14 mouse cellular contexts compared by ENCODE assay signal in genomic region chr3:98090129-98090528, GRCm38 (mm10).
DNase-seq lines count a peak whose midpoint lies in the region; ATAC-seq and TF ChIP-seq lines count a peak whose summit lies in the region.
"Had no signal": no experiment of that assay in that cellular context is flagged by ENCODE, and none has a peak within 500 bp of the region (broad histone marks: within the 10 kb centered on the region; RNA-seq: fewer than 3 reads in every experiment).

No protein-coding gene starts in this region.

- H3K27ac ChIP-seq in heart, embryonic 15.5 days: peak overlapping the region; percentile 6; the same call in 1 of the 2 replicates
- peak overlapping the region; percentile 28; the same call in 1 of the 2 replicates for H3K27ac ChIP-seq in left cerebral cortex, adult 2 months
- H3K27ac ChIP-seq in embryonic facial prominence, embryonic 13.5 days: peak overlapping the region; percentile 74
- peak overlapping the region; percentile 63 for H3K27ac ChIP-seq in neural tube, embryonic 15.5 days (replicated peaks)
- H3K27ac ChIP-seq: midbrain, embryonic 12.5 days had no signal

- intact Hi-C loops in heart, postnatal 36 days (cut with DNase I): no loop called here
- intact Hi-C loops in left cerebral cortex, adult 2 months (cut with DNase I): no loop called here
- intact Hi-C loops in left cerebral cortex, postnatal 14 days (cut with DNase I): no loop called here

- ATAC-seq in heart, embryonic 15.5 days (replicated peaks; ENCODE audit: insufficient number of reproducible peaks, insufficient read depth, low FRiP score, low read depth): no peak
- ATAC-seq in embryonic facial prominence, embryonic 13.5 days (ENCODE audit: insufficient number of reproducible peaks, insufficient read depth, low FRiP score, low TSS enrichment, low read depth): no peak
- no peak; the same call in 1 of the 2 replicates for ATAC-seq in neural tube, embryonic 15.5 days (ENCODE audit: low FRiP score)

- H3K9ac ChIP-seq in heart, embryonic 15.5 days: no peak overlapping the region
- H3K9ac ChIP-seq in embryonic facial prominence, embryonic 13.5 days: no peak overlapping the region
- H3K9ac ChIP-seq in neural tube, embryonic 15.5 days (replicated peaks): no peak overlapping the region
- H3K9ac ChIP-seq: midbrain, embryonic 12.5 days had no signal

- 81% methylated on average over 8 of the region's 8 CpGs for WGBS in heart, embryonic 15.5 days
- 70% methylated on average over 8 of the region's 8 CpGs for WGBS in embryonic facial prominence, embryonic 13.5 days
- 79% methylated on average over 8 of the region's 8 CpGs for WGBS in neural tube, embryonic 15.5 days

- H3K9me3 ChIP-seq in heart, embryonic 15.5 days (replicated peaks): no peaks in the 10 kb centered on the region
- no peaks in the 10 kb centered on the region for H3K9me3 ChIP-seq in embryonic facial prominence, embryonic 13.5 days
- no peaks in the 10 kb centered on the region for H3K9me3 ChIP-seq in neural tube, embryonic 15.5 days (replicated peaks)
- H3K9me3 ChIP-seq: midbrain, embryonic 12.5 days had no signal

- no peak for DNase-seq in heart, postnatal 36 days
- DNase-seq in left cerebral cortex, adult 2 months (ENCODE audit: extremely low spot score in 1 of 2, low spot score in 2 of 2): no peak
- no peak for DNase-seq in left cerebral cortex, postnatal 14 days (ENCODE audit: low spot score in 2 of 2)
- DNase-seq in urinary bladder, adult 18-20 months (ENCODE audit: low spot score in 2 of 2): no peak
- no peak for DNase-seq in right cerebral cortex, postnatal 10 days (ENCODE audit: low spot score in 2 of 2)
- DNase-seq: adrenal gland, adult 8-10 months; cerebellum, adult 11 months; gastrocnemius, postnatal 14 days; lung, adult 18-20 months; spleen, adult 18-20 months had no signal

- no peaks in the 10 kb centered on the region; the same call in 1 of the 2 replicates for H3K36me3 ChIP-seq in heart, embryonic 15.5 days
- H3K36me3 ChIP-seq in embryonic facial prominence, embryonic 13.5 days: peaks cover 31% of the 10 kb centered on the region
- H3K36me3 ChIP-seq in neural tube, embryonic 15.5 days: no peaks in the 10 kb centered on the region
- H3K36me3 ChIP-seq: midbrain, embryonic 12.5 days had no signal

- no peak overlapping the region for H3K4me3 ChIP-seq in heart, embryonic 15.5 days
- no peak overlapping the region for H3K4me3 ChIP-seq in left cerebral cortex, adult 2 months
- H3K4me3 ChIP-seq in embryonic facial prominence, embryonic 13.5 days: no peak overlapping the region
- no peak overlapping the region for H3K4me3 ChIP-seq in neural tube, embryonic 15.5 days (replicated peaks)
- H3K4me3 ChIP-seq: midbrain, embryonic 12.5 days had no signal

- peaks cover 42% of the 10 kb centered on the region for H3K4me1 ChIP-seq in heart, embryonic 15.5 days (replicated peaks)
- H3K4me1 ChIP-seq in embryonic facial prominence, embryonic 13.5 days: peaks cover 74% of the 10 kb centered on the region
- H3K4me1 ChIP-seq in neural tube, embryonic 15.5 days: peaks cover 42% of the 10 kb centered on the region

- no peak overlapping the region for H3K4me2 ChIP-seq in heart, embryonic 15.5 days
- no peak overlapping the region for H3K4me2 ChIP-seq in embryonic facial prominence, embryonic 13.5 days
- H3K4me2 ChIP-seq in neural tube, embryonic 15.5 days: no peak overlapping the region
- H3K4me2 ChIP-seq: midbrain, embryonic 12.5 days had no signal

- H3K27me3 ChIP-seq in heart, embryonic 15.5 days: no peaks in the 10 kb centered on the region
- no peaks in the 10 kb centered on the region for H3K27me3 ChIP-seq in embryonic facial prominence, embryonic 13.5 days
- no peaks in the 10 kb centered on the region for H3K27me3 ChIP-seq in neural tube, embryonic 15.5 days (replicated peaks)
- H3K27me3 ChIP-seq: midbrain, embryonic 12.5 days had no signal

- TF ChIP-seq CTCF in left cerebral cortex, adult 2 months (IDR thresholded peaks at IDR 0.05): no peak

Comparison
In these comparisons a context has a peak if more than half of its experiments do, and no peak if none do; other contexts are left out.
1. H3K27ac ChIP-seq: peak in every context shown above with its lines; median percentile 74 in embryonic facial prominence, embryonic 13.5 days; 63 in neural tube, embryonic 15.5 days; 28 in left cerebral cortex, adult 2 months; 6 in heart, embryonic 15.5 days.